Mouse (Mus musculus) mature B cell (primary cell): ENCODE results near the gene Phkb.

Source experiments
- in situ Hi-C: fragments of 300-500 bp; cut with MboI; formaldehyde crosslinking; loops from 2 replicates; pipeline ENCODE4 v1.14.3; 2019

Gene Phkb

GRCm38 (mm10) chr8:86087468-86087867 lies 246.7 kb downstream of the Phkb start:
- in situ Hi-C loops, result no loop called here

GRCm38 (mm10) chr8:86090666-86091065 lies 249.9 kb downstream of the Phkb start:
- in situ Hi-C loops, result no loop called here
